Mouse (Mus musculus) kidney, adult 2 months (tissue): ENCODE results near the gene Tulp4.

ENCODE experiments used
- CTCF ChIP-seq: fragments of 200-500 bp; conservative IDR thresholded peaks from 2 replicates; pipeline ENCODE4 v1.5.1; 2011; ENCODE audit warnings: low read depth, mild to moderate bottlenecking, control low read depth, low read length, moderate library complexity, mixed read lengths; ENCODE audit not compliant: insufficient read depth, insufficient read length
- POLR2A ChIP-seq: fragments of 200-500 bp; IDR thresholded peaks from one replicate; pipeline ENCODE4 v1.6.1; 2011; ENCODE audit warnings: low read depth, low read length, control low read depth

DNA sequence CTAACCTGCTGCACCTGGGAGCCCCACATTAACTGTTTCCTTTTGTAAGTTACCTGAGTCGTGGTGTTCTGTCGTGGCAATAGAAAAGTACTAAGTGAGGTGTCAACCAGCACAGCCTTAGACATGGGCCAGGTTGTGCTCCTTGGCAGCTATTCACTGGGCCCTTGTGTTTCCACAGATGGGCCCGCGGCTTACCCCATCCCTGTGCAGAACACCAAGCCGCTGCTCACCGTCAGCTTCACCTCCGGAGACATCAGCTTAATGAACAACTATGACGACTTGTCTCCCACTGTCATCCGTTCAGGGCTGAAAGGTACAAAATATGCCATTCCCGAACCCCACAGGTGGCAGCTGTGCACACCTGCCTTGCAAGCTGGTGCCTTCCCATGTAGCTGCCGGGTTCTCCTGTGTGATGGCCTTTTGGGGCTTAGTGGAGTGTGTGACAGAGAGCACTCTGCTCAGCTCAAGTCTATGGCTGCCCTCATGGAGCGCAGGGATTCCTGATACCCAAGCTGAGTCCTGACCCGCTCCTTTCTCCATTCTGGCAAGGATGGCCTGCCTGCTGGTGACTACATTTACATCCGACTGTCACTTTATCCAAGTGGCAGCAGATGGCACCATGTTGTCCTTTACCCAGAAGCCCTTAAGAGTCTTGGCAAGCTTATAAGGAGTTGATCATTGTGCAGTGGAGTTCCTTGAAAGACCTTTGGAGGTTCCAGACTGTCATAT lies 95.4 kb downstream of the Tulp4 start:
- no peak for TF ChIP-seq CTCF
- TF ChIP-seq POLR2A: no peak
